Mouse (Mus musculus): ENCODE results near the gene Oaz3.

DNA sequence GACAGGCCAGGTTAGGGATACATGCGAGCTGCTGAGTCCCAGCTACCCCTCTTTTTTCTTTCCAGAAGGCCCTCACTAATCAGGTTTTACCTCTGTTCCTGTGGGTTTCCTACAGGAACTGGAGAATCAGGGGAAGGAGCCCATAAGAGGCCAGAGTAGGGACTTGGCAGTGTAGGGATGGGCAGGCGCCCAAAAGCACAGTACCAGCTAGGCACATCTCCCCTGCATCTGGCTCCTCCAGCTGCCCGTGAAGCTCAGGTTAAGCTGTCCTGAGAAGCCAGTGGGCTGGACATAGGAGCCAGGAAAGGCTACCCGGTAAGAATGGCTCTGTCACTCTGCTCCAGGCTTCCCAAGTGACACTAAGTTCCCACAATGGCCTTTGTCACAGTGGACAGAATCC lies 37.7 kb upstream of the Oaz3 start:
- no peak for TF ChIP-seq EP300 (IDR thresholded peaks at IDR 0.05)
- TF ChIP-seq CTCF (IDR thresholded peaks at IDR 0.05): no peak
